Mouse (Mus musculus): ENCODE measurements around the gene Gm43517.

The Gm43517 gene

GRCm38 (mm10) chr12:49417963-49418362 lies 33.0 kb downstream of the Gm43517 start:
- no peak for DNase-seq
